Mouse (Mus musculus) C2C12 (cell line): Measurements from ENCODE around the gene Myof. TPM values are rescaled to one million over a fixed set of nuclear protein-coding genes. Genes with fewer than 3 reads are reported as not detected.

ENCODE experiments used
- H3K27me3 ChIP-seq: one replicate; pipeline ENCODE4 v1.6.1; 2011; ENCODE audit not compliant: control insufficient read depth, insufficient read depth, insufficient read length
- H3K36me3 ChIP-seq: one replicate; pipeline ENCODE4 v1.6.1; 2011; ENCODE audit not compliant: control insufficient read depth, insufficient read depth
- H3K4me3 ChIP-seq: one replicate; pipeline ENCODE4 v1.5.1; 2011; ENCODE audit warnings: mild to moderate bottlenecking, control low read depth; ENCODE audit not compliant: poor library complexity, insufficient read depth, severe bottlenecking
- H3K79me2 ChIP-seq: one replicate; pipeline ENCODE4 v1.6.1; 2011; ENCODE audit not compliant: control insufficient read depth, insufficient read depth
- H3K79me3 ChIP-seq: one replicate; pipeline ENCODE4 v1.6.1; 2011; ENCODE audit warnings: low read depth, control low read depth
- H3ac ChIP-seq: one replicate; pipeline ENCODE3; 2011; ENCODE audit warnings: low read depth; ENCODE audit not compliant: control insufficient read depth, insufficient read length
- CEBPB ChIP-seq: IDR thresholded peaks from one replicate; pipeline ENCODE4 v1.6.1; 2011; ENCODE audit warnings: low read depth, mild to moderate bottlenecking, control low read depth, moderate library complexity
- CTCF ChIP-seq: IDR thresholded peaks from one replicate; pipeline ENCODE4 v1.5.1; 2011; ENCODE audit not compliant: control insufficient read depth, insufficient read depth, insufficient read length
- FOSL1 ChIP-seq: IDR thresholded peaks from one replicate; pipeline ENCODE4 v1.8.0; 2011; ENCODE audit warnings: mild to moderate bottlenecking, low read length; ENCODE audit not compliant: poor library complexity, insufficient read depth, severe bottlenecking
- MAX ChIP-seq: IDR thresholded peaks from one replicate; pipeline ENCODE4 v1.6.1; 2011; ENCODE audit warnings: mild to moderate bottlenecking, control low read depth
- MYOD1 ChIP-seq: IDR thresholded peaks from one replicate; pipeline ENCODE4 v1.6.1; 2011; ENCODE audit warnings: low read depth; ENCODE audit not compliant: control insufficient read depth, insufficient read length
- MYOG ChIP-seq: IDR thresholded peaks from one replicate; pipeline ENCODE4 v1.6.1; 2011; ENCODE audit not compliant: control insufficient read depth, insufficient read length; ENCODE audit errors: extremely low read depth
- USF1 ChIP-seq: IDR thresholded peaks from one replicate; pipeline ENCODE4 v1.6.1; 2011; ENCODE audit warnings: low read depth, mild to moderate bottlenecking, control low read depth, moderate library complexity
- long read RNA-seq, 2 experiments: library from polyadenylated mRNA; unstranded; transcript quantifications; one replicate each; pipeline ENCODE4 v2.0.0; 2019 to 2020
- polyA plus RNA-seq: library from polyadenylated mRNA; unstranded; fragments of >200 nt; fragmentation: generic; extraction: Trizol; gene quantifications from one replicate; pipeline ENCODE4 v1.2.1, GENCODE M21; 2012; ENCODE audit warnings: missing spikeins

The Myof gene
- 125 TPM for polyA plus RNA-seq
- long read RNA-seq, experiment 1, partial matches to known transcripts = 19 of 29 reads
- long read RNA-seq, experiment 1, other reads (novel, unspliced or antisense) = 10 of 29 reads
- long read RNA-seq, experiment 2, partial matches to known transcripts = 118 of 350 reads
- long read RNA-seq, experiment 2, other reads (novel, unspliced or antisense) = 232 of 350 reads

GRCm38 (mm10) chr19:38043281-38043981 is at the start of gene Myof:
Gene Myof, minus strand, starts transcription at chr19:38043577.
- peaks cover 24% of the 10 kb centered on the region for H3K36me3 ChIP-seq
- TF ChIP-seq MYOG (no peak), MAX (no peak), MYOD1 (no peak), USF1 (no peak), CEBPB (no peak), FOSL1 (no peak), CTCF (no peak)
- H3ac ChIP-seq = peak within 1 kb of the TSS; percentile 80
- H3K79me2 ChIP-seq = peaks cover 47% of the 10 kb centered on the region
- H3K27me3 ChIP-seq = no peaks in the 10 kb centered on the region
- peaks cover 38% of the 10 kb centered on the region for H3K79me3 ChIP-seq
- H3K4me3 ChIP-seq = peak within 1 kb of the TSS; percentile 67

GRCm38 (mm10) chr19:38091512-38091985 is 48.2 kb upstream of the Myof start:
- TF ChIP-seq MYOG (no peak), USF1 (no peak), CEBPB (no peak), MYOD1 (no peak), FOSL1 (no peak), MAX (no peak), CTCF (no peak)
- Histone ChIP-seq H3ac (no peak overlapping the region), H3K27me3 (peaks cover 20% of the 10 kb centered on the region), H3K4me3 (no peak overlapping the region), H3K79me2 (no peaks in the 10 kb centered on the region), H3K79me3 (no peaks in the 10 kb centered on the region), H3K36me3 (no peaks in the 10 kb centered on the region)

- no peak for TF ChIP-seq MYOD1
- TF ChIP-seq MAX = no peak
- no peak for TF ChIP-seq CTCF
- no peak for TF ChIP-seq USF1
- no peak for TF ChIP-seq CEBPB
- TF ChIP-seq MYOG = no peak
- no peak for TF ChIP-seq FOSL1
- no peaks in the 10 kb centered on the region for H3K79me2 ChIP-seq
- H3K36me3 ChIP-seq = no peaks in the 10 kb centered on the region
- H3K4me3 ChIP-seq = no peak overlapping the region
- H3K79me3 ChIP-seq = no peaks in the 10 kb centered on the region
- peaks cover 12% of the 10 kb centered on the region for H3K27me3 ChIP-seq
- no peak overlapping the region for H3ac ChIP-seq
Measured at GRCm38 (mm10) chr19:38089358-38089757, 46.0 kb upstream of the Myof start.

GRCm38 (mm10) chr19:38086948-38087551 is 43.7 kb upstream of the Myof start:
- H3K27me3 ChIP-seq = peaks cover 5% of the 10 kb centered on the region

GRCm38 (mm10) chr19:38085841-38086240 is 42.5 kb upstream of the Myof start:
- H3K27me3 ChIP-seq = peaks cover 5% of the 10 kb centered on the region
- H3K4me3 ChIP-seq = no peak overlapping the region
- no peak for TF ChIP-seq FOSL1
- H3K36me3 ChIP-seq = no peaks in the 10 kb centered on the region
- no peaks in the 10 kb centered on the region for H3K79me3 ChIP-seq
- H3K79me2 ChIP-seq = no peaks in the 10 kb centered on the region
- no peak overlapping the region for H3ac ChIP-seq

More at GRCm38 (mm10) chr19:38086948-38087551, 43.7 kb upstream of the Myof start:
- Histone ChIP-seq H3ac (no peak overlapping the region), H3K4me3 (no peak overlapping the region), H3K79me2 (no peaks in the 10 kb centered on the region), H3K36me3 (no peaks in the 10 kb centered on the region), H3K79me3 (no peaks in the 10 kb centered on the region)
- TF ChIP-seq CTCF (peak; percentile 41), CEBPB (no peak)

- no peaks in the 10 kb centered on the region for H3K36me3 ChIP-seq
- no peak overlapping the region for H3ac ChIP-seq
- no peaks in the 10 kb centered on the region for H3K79me2 ChIP-seq
- no peak for TF ChIP-seq USF1
- no peak for TF ChIP-seq MAX
- no peak for TF ChIP-seq FOSL1
- TF ChIP-seq MYOG = no peak
- no peak for TF ChIP-seq MYOD1
- no peak for TF ChIP-seq CEBPB
- TF ChIP-seq CTCF = no peak
- H3K27me3 ChIP-seq = no peaks in the 10 kb centered on the region
- no peaks in the 10 kb centered on the region for H3K79me3 ChIP-seq
- H3K4me3 ChIP-seq = no peak overlapping the region
Measured at GRCm38 (mm10) chr19:38082931-38083525, 39.7 kb upstream of the Myof start.
